Mouse (Mus musculus): ENCODE measurements at regions not wholly inside any gene's neighbourhood (a gene's known extent, or its start where the extent isn't known, plus 50 kb on each side); places are given as distances from the start of the nearest gene placed in this dataset.
A peak's percentile ranks its signal among the peaks of the same experiment; 100 is the strongest.

- DNase-seq (ENCODE audit: low spot score, missing footprints) (peak; percentile 92), ATAC-seq (ENCODE audit: low FRiP score) (peak; percentile 94)
- Histone ChIP-seq H3K27me3 (ENCODE audit: control insufficient read depth, insufficient read depth, low read length) (peaks cover 13% of the 10 kb centered on the region; the same call in 1 of the 2 replicates), H3K4me2 (no peak overlapping the region), H3K9ac (ENCODE audit: low read length) (no peak overlapping the region), H3K36me3 (ENCODE audit: control insufficient read depth, insufficient read depth, low read length) (no peaks in the 10 kb centered on the region), H3K4me3 (ENCODE audit: low read depth, low read length) (no peak overlapping the region), H3K4me1 (ENCODE audit: control insufficient read depth, insufficient read depth, low read length) (no peaks in the 10 kb centered on the region), H3K9me3 (ENCODE audit: control insufficient read depth, low read length) (no peaks in the 10 kb centered on the region), H3K27ac (ENCODE audit: low read depth, low read length) (no peak overlapping the region; the same call in 1 of the 2 replicates)
- 31% methylated on average over 6 of the region's 6 CpGs for WGBS
These were observed 279.2 kb downstream of the Tmsb4x start for GRCm38 (mm10) chrX:166929716-166930420.

DNA sequence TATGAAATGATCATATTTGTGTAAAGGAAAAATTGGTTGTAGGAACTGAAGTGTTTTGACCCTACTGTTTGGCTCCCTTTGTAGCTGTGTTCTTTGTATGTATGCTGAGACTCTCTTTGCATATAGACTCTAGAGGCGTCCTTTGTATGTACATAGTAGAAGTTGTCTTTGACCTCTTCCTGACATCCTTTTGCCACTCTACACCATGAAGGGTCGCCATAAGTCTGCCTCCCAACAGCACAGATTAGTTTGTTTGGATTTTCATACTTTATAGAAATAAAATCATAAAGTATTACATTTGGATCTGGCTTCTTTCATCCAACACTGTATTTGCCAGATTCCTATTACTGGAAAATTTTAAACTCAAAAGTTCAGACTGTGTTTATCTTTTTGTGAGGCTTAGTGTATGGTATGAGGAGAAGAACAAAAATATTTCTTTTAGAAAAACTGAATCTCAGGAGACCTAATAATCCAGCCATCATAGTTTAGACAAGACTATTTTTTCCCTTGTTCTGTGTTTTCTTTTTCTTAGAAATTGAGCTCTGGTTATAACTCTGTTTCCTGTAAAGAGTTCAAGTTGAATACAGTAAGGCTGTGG is 293.7 kb downstream of the Tmsb4x start:
- Histone ChIP-seq H3K9me3 (ENCODE audit: control insufficient read depth, low read length) (no peaks in the 10 kb centered on the region), H3K27ac (ENCODE audit: low read depth, low read length) (no peak overlapping the region), H3K36me3 (ENCODE audit: control insufficient read depth, insufficient read depth, low read length) (no peaks in the 10 kb centered on the region), H3K4me3 (ENCODE audit: low read depth, low read length) (no peak overlapping the region), H3K27me3 (ENCODE audit: control insufficient read depth, insufficient read depth, low read length) (peaks cover 8% of the 10 kb centered on the region), H3K9ac (ENCODE audit: low read length) (no peak overlapping the region), H3K4me1 (ENCODE audit: control insufficient read depth, insufficient read depth, low read length) (no peaks in the 10 kb centered on the region), H3K4me2 (no peak overlapping the region)
- ATAC-seq (ENCODE audit: low FRiP score): no peak
- DNase-seq (ENCODE audit: low spot score, missing footprints): no peak
- WGBS: 61% methylated on average over 2 of the region's 2 CpGs

DNA sequence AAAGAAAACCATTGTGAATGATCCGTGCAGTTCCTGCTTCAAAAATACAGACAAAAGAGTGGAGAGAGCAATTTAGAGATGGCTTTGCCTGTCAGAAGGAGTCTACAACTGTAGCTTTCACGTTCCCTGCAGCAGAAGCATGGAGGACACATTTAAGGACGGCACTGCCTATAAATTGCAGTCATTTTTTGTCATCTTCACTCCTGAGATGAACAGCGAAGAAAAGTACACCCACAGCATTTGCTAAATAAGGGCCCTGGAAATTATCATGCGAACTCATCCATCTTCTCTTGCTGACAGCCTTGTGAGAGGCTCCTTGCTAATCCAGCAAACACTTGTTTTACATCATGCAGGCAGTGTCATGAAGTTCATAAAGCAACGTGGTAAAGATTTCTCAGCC is 302.5 kb downstream of the Tmsb4x start:
- no peaks in the 10 kb centered on the region for H3K9me3 ChIP-seq (ENCODE audit: control insufficient read depth, low read length)
- H3K36me3 ChIP-seq (ENCODE audit: control insufficient read depth, insufficient read depth, low read length): no peaks in the 10 kb centered on the region
- H3K27ac ChIP-seq (ENCODE audit: low read depth, low read length): no peak overlapping the region
- H3K27me3 ChIP-seq (ENCODE audit: control insufficient read depth, insufficient read depth, low read length): peaks cover 2% of the 10 kb centered on the region; the same call in 1 of the 2 replicates
- no peaks in the 10 kb centered on the region for H3K4me1 ChIP-seq (ENCODE audit: control insufficient read depth, insufficient read depth, low read length)
- DNase-seq (ENCODE audit: low spot score, missing footprints) (no peak), ATAC-seq (ENCODE audit: low FRiP score) (no peak)
- H3K9ac ChIP-seq (ENCODE audit: low read length): no peak overlapping the region
- WGBS: 79% methylated on average over 6 of the region's 6 CpGs
- H3K4me3 ChIP-seq (ENCODE audit: low read depth, low read length): no peak overlapping the region
- H3K4me2 ChIP-seq: no peak overlapping the region

DNA sequence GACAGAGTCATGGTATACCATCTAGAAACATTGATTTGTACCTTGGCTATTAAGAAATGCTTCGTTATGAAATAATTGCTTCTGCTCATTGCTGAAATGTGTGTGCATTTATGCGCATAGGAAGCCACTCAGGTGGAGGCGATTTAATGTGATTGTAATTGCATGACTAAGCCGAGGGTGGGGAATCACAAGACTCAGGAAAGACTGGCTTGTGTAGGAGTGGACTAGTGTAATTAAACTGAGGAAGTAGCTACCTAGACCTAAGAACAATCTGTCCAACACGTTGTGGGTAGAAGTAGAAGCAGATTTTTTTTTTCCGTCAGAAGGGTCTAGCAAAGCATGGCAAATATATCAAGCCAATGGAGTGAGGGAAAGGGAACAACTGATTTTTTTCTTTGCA is 308.4 kb downstream of the Tmsb4x start:
- no peak overlapping the region for H3K9ac ChIP-seq (ENCODE audit: low read length)
- ATAC-seq (ENCODE audit: low FRiP score): no peak
- no peaks in the 10 kb centered on the region for H3K36me3 ChIP-seq (ENCODE audit: control insufficient read depth, insufficient read depth, low read length)
- no peak for DNase-seq (ENCODE audit: low spot score, missing footprints)
- no peak overlapping the region for H3K4me3 ChIP-seq (ENCODE audit: low read depth, low read length)
- WGBS: 79% methylated on average over 6 of the region's 6 CpGs
- H3K27me3 ChIP-seq (ENCODE audit: control insufficient read depth, insufficient read depth, low read length): peaks cover 1% of the 10 kb centered on the region
- H3K27ac ChIP-seq (ENCODE audit: low read depth, low read length): no peak overlapping the region
- no peaks in the 10 kb centered on the region for H3K4me1 ChIP-seq (ENCODE audit: control insufficient read depth, insufficient read depth, low read length)
- no peaks in the 10 kb centered on the region for H3K9me3 ChIP-seq (ENCODE audit: control insufficient read depth, low read length)
- no peak overlapping the region for H3K4me2 ChIP-seq

- Histone ChIP-seq H3K9ac (ENCODE audit: low read length) (no peak overlapping the region), H3K27ac (ENCODE audit: low read depth, low read length) (no peak overlapping the region), H3K4me3 (ENCODE audit: low read depth, low read length) (no peak overlapping the region), H3K4me1 (ENCODE audit: control insufficient read depth, insufficient read depth, low read length) (no peaks in the 10 kb centered on the region), H3K36me3 (ENCODE audit: control insufficient read depth, insufficient read depth, low read length) (no peaks in the 10 kb centered on the region), H3K4me2 (no peak overlapping the region), H3K9me3 (ENCODE audit: control insufficient read depth, low read length) (no peaks in the 10 kb centered on the region), H3K27me3 (ENCODE audit: control insufficient read depth, insufficient read depth, low read length) (peaks cover 14% of the 10 kb centered on the region)
- ATAC-seq (ENCODE audit: low FRiP score): no peak
- no peak for DNase-seq (ENCODE audit: low spot score, missing footprints)
- WGBS: 90% methylated on average over 2 of the region's 2 CpGs
These were observed 309.7 kb upstream of the Egfl6 start for GRCm38 (mm10) chrX:166895199-166895598.

DNA sequence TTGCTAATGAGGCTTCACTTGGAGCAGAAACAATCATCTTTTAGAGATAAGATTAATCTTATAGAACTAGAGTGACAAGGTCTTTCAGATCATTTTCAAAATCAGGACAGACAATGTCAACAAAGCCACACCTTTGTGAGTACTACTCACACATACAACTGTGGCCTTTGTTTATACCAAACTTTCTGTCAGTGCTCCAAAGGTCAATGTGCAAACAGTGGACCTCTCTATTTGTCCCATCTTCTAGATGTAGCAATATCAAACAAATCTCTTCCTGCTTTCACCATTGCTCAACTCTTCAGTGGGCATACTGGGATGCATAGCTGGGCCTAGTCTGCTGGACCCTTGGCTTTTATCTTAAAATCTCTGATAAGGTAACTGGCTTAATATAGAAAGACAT is 300.9 kb upstream of the Egfl6 start:
- DNase-seq (ENCODE audit: low spot score, missing footprints) (no peak), ATAC-seq (ENCODE audit: low FRiP score) (no peak)

DNA sequence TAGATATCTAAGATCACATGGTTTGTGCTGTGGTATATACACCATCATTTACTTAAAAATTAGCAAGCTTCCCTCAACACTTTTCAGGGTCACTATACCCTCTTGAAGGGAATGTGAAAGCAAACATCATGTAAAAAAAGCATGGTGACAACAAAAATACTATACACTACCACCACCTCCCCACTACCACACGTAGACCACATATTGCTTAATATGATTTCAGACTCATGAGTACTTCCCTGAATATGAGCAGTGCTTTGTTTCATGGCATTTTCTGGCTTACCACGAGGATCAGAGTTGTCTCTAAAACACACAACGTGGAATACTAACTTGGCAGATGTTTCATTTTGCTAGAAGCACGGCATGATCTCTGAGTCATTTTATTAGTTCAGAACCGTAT is 284.0 kb upstream of the Egfl6 start:
- no peak overlapping the region for H3K4me2 ChIP-seq
- no peak for ATAC-seq (ENCODE audit: low FRiP score)
- 87% methylated on average over 5 of the region's 5 CpGs for WGBS

More for the DNA sequence above, 300.9 kb upstream of the Egfl6 start:
- H3K27me3 ChIP-seq (ENCODE audit: control insufficient read depth, insufficient read depth, low read length): peaks cover 7% of the 10 kb centered on the region; the same call in 1 of the 2 replicates
- H3K4me3 ChIP-seq (ENCODE audit: low read depth, low read length): no peak overlapping the region
- no peak overlapping the region for H3K9ac ChIP-seq (ENCODE audit: low read length)
- H3K4me1 ChIP-seq (ENCODE audit: control insufficient read depth, insufficient read depth, low read length): no peaks in the 10 kb centered on the region
- no peak overlapping the region for H3K4me2 ChIP-seq
- H3K36me3 ChIP-seq (ENCODE audit: control insufficient read depth, insufficient read depth, low read length): no peaks in the 10 kb centered on the region
- H3K27ac ChIP-seq (ENCODE audit: low read depth, low read length): no peak overlapping the region
- H3K9me3 ChIP-seq (ENCODE audit: control insufficient read depth, low read length): no peaks in the 10 kb centered on the region

DNA sequence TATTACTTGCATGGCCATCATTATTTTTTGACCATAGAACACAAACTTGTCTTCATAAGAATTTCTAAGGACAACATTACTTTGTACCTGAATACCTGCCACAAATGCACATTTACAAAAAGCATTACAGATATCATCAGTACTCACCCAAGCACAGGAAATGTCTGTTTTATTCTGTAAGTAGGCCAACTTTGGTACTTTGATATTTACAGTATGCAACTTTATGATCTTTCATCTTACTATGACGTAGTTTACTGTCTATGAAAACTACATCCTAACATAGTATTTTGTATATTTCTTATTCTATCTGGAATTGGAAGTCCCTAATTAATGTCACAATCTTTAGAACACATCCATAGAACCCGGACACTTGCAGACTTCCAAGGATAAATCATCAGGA is 282.2 kb upstream of the Egfl6 start:
- no peaks in the 10 kb centered on the region for H3K4me1 ChIP-seq (ENCODE audit: control insufficient read depth, insufficient read depth, low read length)
- peaks cover 5% of the 10 kb centered on the region for H3K27me3 ChIP-seq (ENCODE audit: control insufficient read depth, insufficient read depth, low read length)
- no peak overlapping the region for H3K4me3 ChIP-seq (ENCODE audit: low read depth, low read length)
- 82% methylated on average over 2 of the region's 2 CpGs for WGBS
- H3K9ac ChIP-seq (ENCODE audit: low read length): no peak overlapping the region
- no peaks in the 10 kb centered on the region for H3K9me3 ChIP-seq (ENCODE audit: control insufficient read depth, low read length)
- H3K4me2 ChIP-seq: no peak overlapping the region
- no peak overlapping the region for H3K27ac ChIP-seq (ENCODE audit: low read depth, low read length)
- H3K36me3 ChIP-seq (ENCODE audit: control insufficient read depth, insufficient read depth, low read length): no peaks in the 10 kb centered on the region
- ATAC-seq (ENCODE audit: low FRiP score) (no peak), DNase-seq (ENCODE audit: low spot score, missing footprints) (no peak)

More for the DNA sequence above, 284.0 kb upstream of the Egfl6 start:
- Histone ChIP-seq H3K36me3 (ENCODE audit: control insufficient read depth, insufficient read depth, low read length) (no peaks in the 10 kb centered on the region), H3K27ac (ENCODE audit: low read depth, low read length) (no peak overlapping the region), H3K9ac (ENCODE audit: low read length) (no peak overlapping the region), H3K4me3 (ENCODE audit: low read depth, low read length) (no peak overlapping the region), H3K9me3 (ENCODE audit: control insufficient read depth, low read length) (no peaks in the 10 kb centered on the region), H3K4me1 (ENCODE audit: control insufficient read depth, insufficient read depth, low read length) (no peaks in the 10 kb centered on the region), H3K27me3 (ENCODE audit: control insufficient read depth, insufficient read depth, low read length) (peaks cover 5% of the 10 kb centered on the region)
- no peak for DNase-seq (ENCODE audit: low spot score, missing footprints)
